Mouse (Mus musculus): ENCODE measurements around the gene Atoh7.

GRCm38 (mm10) chr10:63121961-63122360 lies 22.5 kb downstream of the Atoh7 start:
- TF ChIP-seq EP300 (IDR thresholded peaks at IDR 0.05) (no peak), CTCF (IDR thresholded peaks at IDR 0.05) (no peak)

Measured in lung, postnatal 0 days (tissue).